Comparison of ENCODE assay signal across 8 mouse cellular contexts in the genomic region with DNA sequence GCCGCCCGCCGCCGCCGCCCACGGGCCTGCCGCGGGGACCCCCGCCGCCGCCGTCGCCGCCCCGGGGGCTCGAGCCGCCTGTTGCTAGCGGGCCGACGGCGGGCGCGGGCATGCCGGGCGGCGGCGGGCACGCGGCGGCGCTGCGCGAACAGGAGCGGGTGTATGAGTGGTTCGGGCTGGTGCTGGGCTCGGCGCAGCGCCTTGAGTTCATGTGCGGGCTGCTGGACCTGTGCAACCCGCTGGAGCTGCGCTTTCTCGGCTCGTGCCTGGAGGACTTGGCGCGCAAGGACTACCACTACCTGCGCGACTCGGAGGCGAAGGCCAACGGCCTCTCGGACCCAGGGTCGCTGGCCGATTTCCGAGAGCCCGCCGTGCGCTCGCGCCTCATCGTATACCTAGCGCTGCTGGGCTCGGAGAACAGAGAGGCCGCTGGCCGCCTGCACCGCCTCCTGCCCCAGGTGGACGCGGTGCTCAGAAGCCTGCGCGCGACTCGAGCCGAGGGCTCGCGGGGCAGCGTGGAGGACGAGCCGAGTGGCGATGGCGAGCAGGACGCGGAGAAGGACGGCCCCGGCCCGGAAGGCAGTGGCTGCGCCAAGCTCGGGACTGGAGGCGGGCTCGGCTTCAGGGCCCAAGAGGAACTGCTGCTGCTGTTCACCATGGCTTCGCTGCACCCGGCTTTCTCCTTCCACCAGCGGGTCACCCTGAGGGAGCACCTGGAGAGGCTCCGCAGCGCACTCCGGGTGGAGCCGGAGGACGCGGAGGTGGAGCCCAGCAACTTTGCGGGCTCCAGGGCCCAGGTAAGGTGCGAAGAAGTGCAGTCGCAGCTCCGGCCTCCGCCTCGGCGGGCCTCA. TPM values are rescaled to one million over a fixed set of nuclear protein-coding genes. Genes with fewer than 3 reads are reported as not detected.
DNase-seq lines count a peak whose midpoint lies in the region; ATAC-seq and TF ChIP-seq lines count a peak whose summit lies in the region.

No protein-coding gene starts in this region.

- H3K27me3 ChIP-seq in hindbrain, embryonic 15.5 days = no peaks in the 10 kb centered on the region

- WGBS in hindbrain, embryonic 15.5 days = 2% methylated on average over 98 of the region's 104 CpGs
- under 1% methylated on average over 97 of the region's 104 CpGs for WGBS in macrophage (ENCODE audit: missing documents)

- peak overlapping the region; percentile 99 for H3K4me2 ChIP-seq in hindbrain, embryonic 15.5 days

- ATAC-seq in hindbrain, embryonic 15.5 days (ENCODE audit: low FRiP score, low read depth) = peak; percentile 20; the same call in 1 of the 2 replicates

- intact Hi-C loops in left cerebral cortex, adult 2 months (cut with DNase I) = loop anchor here (1.0 to 5.0 kb wide), 7 partner anchors 44 to 328 kb away; a partner anchor contains a TSS

- peak; percentile 78 for DNase-seq in ZHBTc4 (ENCODE audit: low read depth, low spot score)
- DNase-seq in cerebellum, postnatal 14 days = peak; percentile 75 to 78
- peak; percentile 62 to 68 for DNase-seq in frontal cortex, postnatal 36 days (ENCODE audit: low spot score in 2 of 2)
- peak; percentile 64 to 70 for DNase-seq in left cerebral cortex, adult 2 months (ENCODE audit: extremely low spot score in 1 of 2, low spot score in 2 of 2)
- DNase-seq in right cerebral cortex, adult 18-20 months = peak; percentile 72
- peak; percentile 61 for DNase-seq in urinary bladder, postnatal 25 days (ENCODE audit: low spot score)

- H3K27ac ChIP-seq in hindbrain, embryonic 15.5 days (replicated peaks) = peak overlapping the region; percentile 95
- H3K27ac ChIP-seq in left cerebral cortex, adult 2 months = peak overlapping the region; percentile 93
- H3K27ac ChIP-seq in macrophage = peak overlapping the region; percentile 78

- H3K4me3 ChIP-seq in hindbrain, embryonic 15.5 days = peak overlapping the region; percentile 73
- H3K4me3 ChIP-seq in left cerebral cortex, adult 2 months = peak overlapping the region; percentile 76
- peak overlapping the region; percentile 79 for H3K4me3 ChIP-seq in macrophage (ENCODE audit: inconsistent target)

- peak overlapping the region; percentile 88 for H3K9ac ChIP-seq in hindbrain, embryonic 15.5 days

- peaks cover 34% of the 10 kb centered on the region for H3K4me1 ChIP-seq in hindbrain, embryonic 15.5 days (replicated peaks)

- H3K79me2 ChIP-seq in macrophage (ENCODE audit: inconsistent target) = peaks cover 86% of the 10 kb centered on the region

- H3K36me3 ChIP-seq in hindbrain, embryonic 15.5 days = no peaks in the 10 kb centered on the region
- no peaks in the 10 kb centered on the region for H3K36me3 ChIP-seq in macrophage (ENCODE audit: inconsistent target)

- no peak; the same call in 1 of the 2 replicates for TF ChIP-seq CTCF in left cerebral cortex, adult 2 months (IDR thresholded peaks at IDR 0.05)

- H3K9me3 ChIP-seq in hindbrain, embryonic 15.5 days = no peaks in the 10 kb centered on the region

RNA-seq across cellular contexts. Expression of a gene that starts 0.9 kb away (rescaled TPM):
- polyA plus RNA-seq in hindbrain, embryonic 15.5 days (2015; fragmentation: Nextera tagmentation; extraction: Ambion mirVana) = 2.7 TPM in 2 replicates
- total RNA-seq in left cerebral cortex, adult 2 months (2021) = 10 to 100 TPM; 23.2 to 26.4 TPM
- 100 to 1,000 TPM in 9 of 26 experiments, 10 to 100 TPM in 17; 27.4 to 263 (median 93.3) TPM for total RNA-seq in macrophage (2018; cell fraction: chromatin; rRNA removed)
- 10 to 100 TPM; 21.1 to 83.6 (median 33.9) TPM for total RNA-seq in macrophage (2018; cell fraction: cytosol; rRNA removed)
- 100 to 1,000 TPM in 5 of 26 experiments, 10 to 100 TPM in 21; 25.7 to 238 (median 78.2) TPM for total RNA-seq in macrophage (2018; cell fraction: nucleus; rRNA removed)
- polyA plus RNA-seq in macrophage (2018) = 21.2 to 22.6 TPM (median 22.2 TPM) in 3 replicates

Comparison
In these comparisons a context has a peak if more than half of its experiments do, and no peak if none do; other contexts are left out.
1. Peak in every context shown above with its lines: DNase-seq, ATAC-seq, H3K4me3 ChIP-seq and H3K27ac ChIP-seq.